Mouse (Mus musculus) c-Kit-positive CD71-positive TER-119-positive erythroid progenitor cells, embryonic 14.5 days (primary cell): ENCODE results near the gene Aanat.
A peak's percentile ranks its signal among the peaks of the same experiment; 100 is the strongest.
"Not testable (repeated sequence)": the region's sequence is repeated elsewhere in the genome, so short reads cannot be mapped to it uniquely, and the experiment has no call there.

ENCODE experiments used
- DNase-seq: peaks from one replicate; pipeline ENCODE4 v3.0.0-alpha.2; 2013; ENCODE audit warnings: low spot score

Aanat gene

DNA sequence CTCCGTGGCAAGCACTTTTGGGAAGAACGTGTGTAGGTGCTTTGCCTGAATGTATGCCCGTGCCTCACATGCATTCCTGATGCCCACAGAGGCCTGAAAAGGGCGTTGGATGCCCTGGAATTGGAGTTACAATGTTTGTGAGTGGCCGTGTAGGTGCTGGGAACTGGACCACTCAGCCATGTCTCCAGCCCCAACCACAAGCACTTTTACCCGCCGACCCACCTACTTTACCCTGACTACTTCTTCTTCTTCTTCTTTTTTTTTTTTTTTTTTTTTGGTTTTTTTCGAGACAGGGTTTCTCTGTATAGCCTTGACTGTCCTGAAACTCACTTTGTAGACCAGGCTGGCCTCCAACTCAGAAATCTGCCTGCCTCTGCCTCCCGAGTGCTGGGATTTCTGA, 24.9 kb downstream of the Aanat start:
- not testable (repeated sequence) for DNase-seq

DNA sequence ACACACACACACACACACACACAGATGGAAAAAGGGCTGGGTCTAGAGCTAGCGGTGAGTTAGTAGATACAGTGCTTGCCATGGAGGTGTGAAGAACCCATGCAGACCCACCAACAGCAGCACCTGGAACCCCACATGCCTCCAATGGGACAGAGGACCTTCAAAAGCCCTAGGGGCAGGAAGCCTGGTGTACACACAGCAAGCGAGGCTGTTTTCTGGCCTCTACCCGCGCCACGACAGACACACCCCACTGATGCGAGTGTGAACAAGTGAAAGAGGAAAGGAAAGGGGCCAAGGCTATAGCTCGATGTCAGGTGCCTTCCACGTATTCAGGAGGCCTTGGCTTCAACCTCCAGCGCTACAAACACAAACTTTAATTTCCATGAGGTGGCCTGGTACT, 25.7 kb downstream of the Aanat start:
- DNase-seq: no peak

DNA sequence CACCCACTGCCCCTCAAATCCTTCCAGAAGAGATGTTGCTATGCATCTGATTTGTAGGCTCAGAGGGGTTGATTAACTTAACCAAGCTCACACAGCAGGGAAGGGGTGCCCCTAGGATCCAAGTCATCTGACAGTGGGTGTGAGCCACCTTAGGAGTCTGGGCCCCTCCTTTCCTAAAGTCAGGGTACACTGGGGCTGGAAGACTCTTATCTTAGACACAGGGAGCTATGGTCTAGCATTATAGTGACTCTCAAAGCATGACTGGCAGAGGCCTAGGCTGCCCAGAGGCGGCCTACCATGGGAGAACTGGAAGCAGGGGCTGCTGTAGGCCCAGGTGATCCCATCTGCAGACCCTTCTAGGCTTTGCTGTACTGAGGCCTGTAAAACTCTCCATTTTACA, 26.3 kb downstream of the Aanat start:
- no peak for DNase-seq

DNA sequence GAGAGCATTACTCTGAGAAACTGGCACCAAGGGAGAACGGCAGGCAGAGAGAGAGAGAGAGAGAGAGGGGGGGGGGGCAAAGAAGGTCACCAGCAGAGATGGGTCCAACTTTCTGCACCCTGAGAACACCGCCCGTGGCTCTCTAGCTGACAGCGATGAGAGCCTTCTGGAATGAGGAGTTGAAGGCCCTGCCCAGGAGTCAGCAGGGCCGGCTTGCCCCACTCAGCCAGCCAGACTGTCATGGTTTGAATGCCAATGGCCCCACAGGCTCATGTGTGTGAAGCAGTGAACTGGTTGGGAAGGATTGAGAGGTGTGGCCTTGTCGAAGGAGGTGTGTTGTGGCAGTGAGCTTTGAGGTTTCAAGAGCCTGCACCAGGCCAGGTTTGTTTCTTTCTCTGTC, 27.0 kb downstream of the Aanat start:
- DNase-seq: no peak

DNA sequence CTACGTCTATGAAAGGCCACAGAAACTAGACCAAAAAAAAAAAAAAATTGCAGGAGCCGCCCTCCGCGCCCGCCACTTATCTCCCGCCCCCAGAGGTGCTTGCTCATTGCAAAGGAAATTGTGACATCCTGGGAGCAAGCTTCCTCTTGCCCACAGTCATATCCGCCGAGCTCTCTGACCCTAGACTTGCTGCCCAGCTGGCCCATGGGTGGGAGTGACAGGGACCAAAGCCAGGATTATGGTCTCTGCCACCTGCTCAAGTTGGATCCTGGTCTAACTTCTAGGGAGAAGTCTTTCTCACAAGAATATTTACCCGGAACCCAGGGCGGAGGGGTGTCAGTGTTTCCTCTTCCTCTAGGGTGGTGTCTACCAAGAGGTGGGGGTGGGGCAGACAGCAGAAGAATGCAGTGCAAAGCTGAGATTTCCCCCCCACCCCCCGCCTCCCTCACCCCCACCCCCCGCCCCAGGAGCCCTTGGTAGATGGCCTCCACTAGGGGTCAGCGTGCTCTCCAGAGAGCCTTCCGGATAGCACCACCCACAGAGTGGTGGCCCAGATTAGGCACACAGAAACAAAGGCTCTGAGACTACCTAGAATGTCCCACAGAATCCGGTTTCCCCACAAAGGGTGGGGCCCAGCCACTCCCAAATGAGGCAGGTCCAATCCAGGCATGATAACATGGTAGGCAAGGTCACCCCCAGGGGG, 29.7 kb downstream of the Aanat start:
- DNase-seq: peak; percentile 85

DNA sequence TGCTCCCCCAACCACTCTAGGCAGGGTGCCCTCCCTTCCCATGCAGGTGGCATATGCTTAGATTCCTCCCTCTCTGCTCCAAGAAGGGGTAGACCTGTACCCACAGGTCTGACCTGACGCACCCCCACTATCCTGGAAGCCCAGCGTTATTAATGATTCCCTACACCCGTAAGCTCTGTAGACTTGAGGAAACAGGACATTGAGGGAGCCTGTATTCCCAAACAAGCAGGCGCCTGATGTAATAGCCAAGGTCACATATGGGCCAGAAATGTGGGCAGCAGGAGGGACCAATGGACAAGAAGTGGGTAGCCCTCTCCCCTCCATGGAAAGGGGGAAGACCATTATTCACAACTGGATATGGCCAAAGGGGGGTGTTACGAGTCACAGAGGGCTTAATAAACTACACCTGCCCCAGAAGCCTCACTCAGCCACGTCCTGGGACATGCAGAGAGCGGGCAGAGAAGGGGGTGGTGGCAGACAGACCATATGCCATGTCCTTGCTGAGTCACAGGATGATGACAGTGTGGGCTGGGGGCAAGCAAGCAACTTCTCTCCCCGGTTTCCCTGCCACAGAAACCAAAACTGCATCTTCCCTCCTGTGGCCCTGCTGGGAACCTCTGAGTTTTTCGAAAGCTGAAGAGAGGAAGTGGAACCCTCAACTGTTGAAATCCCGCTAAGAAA, 30.3 kb downstream of the Aanat start:
- no peak for DNase-seq

DNA sequence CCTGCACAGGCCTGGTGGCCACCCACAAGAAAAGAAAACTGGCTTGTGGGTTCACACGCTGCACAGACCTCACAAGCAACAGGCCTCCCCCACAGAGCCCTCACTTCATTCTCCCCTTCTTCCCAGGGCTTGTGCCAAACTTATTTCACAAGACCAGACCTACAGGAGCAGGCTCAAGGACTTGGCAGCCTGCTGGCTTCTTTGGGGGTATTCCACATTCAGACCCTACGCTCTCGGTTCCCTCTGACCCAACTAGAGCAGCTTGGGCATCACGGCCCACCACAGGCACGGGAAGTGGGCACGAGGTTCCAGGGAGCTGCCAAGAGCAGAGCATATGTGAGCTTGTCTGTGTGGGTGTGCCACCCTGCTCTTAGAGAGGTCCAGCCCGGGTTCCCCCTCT, 31.4 kb downstream of the Aanat start:
- DNase-seq: no peak

DNA sequence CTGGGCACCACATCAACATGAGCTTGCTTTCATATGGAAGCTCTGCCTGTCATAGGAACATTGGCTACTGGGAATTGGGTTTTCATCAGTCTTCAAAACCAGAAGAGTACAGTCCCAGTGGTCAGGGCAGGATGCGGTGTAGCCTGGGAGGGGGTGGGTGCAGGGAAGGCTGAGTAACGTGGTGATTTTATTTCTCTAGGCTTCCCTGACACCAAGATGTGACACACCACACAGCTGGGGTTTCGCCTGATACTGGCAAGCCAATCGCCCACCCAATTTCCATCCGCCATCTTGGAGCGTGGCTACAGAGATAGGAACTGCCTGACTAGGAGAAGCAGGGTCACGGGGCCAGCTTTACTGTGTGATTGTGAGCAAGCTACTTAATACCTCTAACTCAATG, 32.4 kb downstream of the Aanat start:
- no peak for DNase-seq

DNA sequence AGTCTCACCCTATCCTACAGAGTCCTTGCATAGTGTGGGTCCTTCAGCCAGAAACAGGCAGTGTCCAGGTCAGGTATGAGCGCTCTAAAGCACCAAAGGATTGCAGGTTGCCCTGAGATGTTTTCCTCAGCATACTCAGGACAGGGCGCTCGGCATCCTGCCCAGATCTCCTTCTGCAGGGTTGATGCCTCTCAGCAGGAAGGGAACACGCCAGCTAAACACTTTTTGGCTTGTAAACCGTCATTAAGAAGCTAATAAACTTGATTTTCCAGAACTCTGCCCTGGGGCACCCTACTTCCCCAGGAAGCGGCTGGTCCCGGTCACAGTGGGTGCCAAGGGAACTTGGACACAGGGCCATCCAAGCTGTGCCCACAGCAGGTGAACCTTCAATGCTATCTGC, 32.9 kb downstream of the Aanat start:
- DNase-seq: no peak

DNA sequence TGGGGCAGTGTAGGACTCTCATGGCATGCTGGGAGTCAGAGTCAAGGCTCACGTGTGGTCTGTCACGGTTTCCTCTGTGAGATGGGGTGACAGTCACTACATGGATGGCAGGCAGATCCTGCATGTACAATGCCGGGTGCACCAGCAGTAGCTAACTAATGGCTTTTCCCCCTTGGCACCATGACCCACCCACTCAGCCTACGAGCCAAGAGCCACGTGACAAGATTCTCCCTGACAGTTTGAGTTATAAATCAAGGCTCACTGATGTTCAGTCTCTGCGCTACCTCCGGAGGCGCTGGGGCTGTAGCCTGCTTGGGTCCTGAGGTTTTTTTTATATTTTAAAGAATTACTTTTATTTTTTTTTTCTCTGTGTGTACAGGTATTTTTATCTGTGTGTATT, 33.3 kb downstream of the Aanat start:
- no peak for DNase-seq

DNA sequence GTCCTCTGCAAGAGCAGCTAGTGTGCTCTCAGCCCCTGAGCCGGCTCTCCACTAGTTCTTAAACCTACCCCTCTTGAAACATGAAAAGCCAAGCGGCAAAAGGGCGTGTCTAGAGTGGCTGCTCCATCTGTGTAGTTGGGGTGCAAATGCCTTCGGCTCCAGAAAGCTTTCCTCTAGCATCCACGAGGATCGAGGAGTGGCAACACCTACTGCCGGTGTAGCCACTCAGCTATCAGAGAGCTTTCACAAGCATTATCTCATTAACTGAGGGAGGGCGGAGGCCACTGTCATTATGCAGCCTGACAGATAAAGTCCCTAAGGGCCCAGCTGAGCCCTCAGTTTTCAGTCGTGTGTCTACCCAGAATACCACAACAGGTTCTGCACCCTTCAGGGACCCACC, 33.8 kb downstream of the Aanat start:
- DNase-seq: peak; percentile 85

DNA sequence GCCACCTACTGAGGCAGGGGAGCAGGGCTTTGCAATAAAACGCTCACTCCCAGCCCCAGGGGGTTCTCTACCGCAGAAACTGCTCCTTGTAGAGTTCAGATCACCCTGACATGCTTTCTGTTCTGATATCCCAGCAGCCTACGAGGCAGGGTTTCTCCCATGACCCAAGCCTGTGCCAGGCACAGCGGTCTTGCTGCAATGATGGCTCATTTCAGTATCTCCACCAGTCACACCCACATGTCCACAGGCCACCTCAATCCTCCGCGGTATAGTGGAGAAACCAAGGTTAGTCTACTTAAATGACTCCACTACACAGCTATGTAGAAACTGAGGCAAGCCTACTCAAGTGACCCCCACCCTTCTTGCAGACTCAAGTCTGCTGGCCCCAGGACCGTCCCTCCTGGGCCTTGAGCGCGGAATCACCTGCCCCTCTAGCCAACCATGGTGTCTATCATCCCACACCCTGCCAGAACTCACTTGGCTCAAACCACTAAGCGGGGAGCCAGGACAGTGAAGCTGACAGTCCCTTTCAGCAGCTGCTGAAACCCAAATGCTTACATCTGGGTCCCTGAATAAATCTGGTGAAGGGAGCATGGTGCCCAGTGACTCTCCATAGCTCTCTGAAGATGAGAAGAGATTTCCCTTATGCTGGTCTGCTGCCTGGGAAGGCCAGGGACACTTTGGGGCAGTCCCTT, 34.5 kb downstream of the Aanat start:
- no peak for DNase-seq

DNA sequence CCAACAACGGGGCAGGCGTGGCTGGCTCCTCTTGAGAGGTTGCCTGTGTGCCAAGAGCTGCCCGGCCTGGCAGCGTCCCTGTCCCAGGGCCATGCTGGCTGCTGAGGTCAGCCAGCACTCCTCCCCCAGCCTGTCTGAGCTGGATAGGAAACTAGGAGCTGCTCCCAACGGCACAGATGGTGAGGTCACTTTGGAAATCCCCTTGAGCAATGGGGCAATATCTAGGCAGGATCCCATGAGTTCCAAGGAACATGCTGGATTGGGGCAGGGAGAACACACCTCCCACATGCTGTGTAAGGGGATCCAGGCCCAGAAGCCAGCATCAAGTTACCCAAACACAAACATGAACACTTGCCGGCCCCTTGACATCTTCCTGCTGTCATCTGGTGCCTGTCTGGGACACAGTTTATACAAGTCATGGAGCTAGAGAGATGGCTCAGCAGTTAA, 35.0 kb downstream of the Aanat start:
- no peak for DNase-seq

DNA sequence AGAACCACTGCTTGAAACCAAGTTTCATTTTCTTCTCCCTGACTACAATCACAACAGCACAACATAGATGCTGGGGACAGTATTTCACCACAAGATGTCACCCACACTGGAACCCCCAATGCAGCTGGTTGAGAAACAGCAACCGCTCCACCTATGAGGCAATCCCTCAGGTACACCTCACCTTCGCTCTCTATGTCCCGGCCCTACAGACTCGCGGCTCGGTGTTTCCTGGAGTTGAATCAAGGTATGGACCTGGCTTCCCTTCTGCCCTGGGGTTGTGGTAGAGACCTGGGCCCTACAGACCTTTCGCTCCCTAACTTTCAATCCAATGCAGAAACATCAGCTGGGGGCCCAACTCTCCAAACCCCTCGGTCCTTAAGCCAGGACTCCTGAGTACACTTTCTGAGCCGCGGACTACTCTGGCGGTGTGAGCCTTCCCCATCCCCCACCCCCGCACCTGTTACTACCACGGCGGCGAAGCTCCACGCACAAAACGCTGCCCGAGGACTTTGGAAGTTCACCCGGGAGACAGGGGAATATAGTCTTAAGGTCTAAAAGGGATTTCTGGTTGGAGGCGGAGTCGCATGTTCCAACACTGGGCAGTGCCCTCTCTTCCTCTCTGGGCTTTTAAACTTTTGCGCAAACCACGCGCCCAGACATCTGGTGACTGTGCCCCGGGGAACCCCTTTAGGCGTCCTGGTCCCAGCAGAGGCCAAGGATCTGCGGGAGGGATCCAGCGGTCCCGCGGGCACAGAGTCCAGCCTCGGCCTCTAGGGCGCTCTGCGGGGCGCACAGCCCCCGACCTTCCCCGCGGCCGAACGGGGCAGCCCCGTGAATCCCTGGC, 37.3 kb downstream of the Aanat start:
- DNase-seq: no peak

DNA sequence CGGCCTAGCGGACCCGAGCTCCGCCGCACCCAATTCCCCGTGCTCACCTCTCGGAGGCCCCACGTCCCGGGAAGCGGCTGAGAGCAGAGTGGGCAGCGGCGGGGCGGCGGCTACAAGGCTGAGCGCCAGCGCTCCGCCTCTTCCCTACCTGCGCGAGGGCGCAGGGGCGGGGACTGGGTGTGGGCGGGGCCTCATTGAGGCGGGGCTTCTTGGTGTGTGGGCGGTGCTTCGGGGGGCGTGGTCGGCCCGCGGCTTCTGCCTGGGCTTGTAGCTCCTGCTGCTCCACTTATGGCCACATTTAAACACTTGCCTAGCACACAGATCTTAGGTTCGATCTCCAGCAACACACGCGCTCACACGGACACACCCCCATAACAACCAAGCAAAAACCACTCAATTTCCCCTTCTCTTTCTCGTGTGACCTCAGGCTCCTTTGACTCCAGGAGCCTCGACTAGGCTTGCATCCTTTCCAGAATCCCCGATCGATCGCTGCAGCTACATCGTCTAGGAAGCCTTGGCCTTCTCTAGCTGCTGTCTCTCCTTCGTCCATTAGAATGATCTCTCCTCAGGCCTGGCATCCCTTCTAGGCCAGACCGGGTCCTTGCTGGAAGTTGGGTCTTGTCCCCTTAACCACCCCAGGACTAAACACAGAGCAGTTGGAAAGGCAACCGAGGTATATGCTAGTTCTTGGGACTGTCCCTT, 38.0 kb downstream of the Aanat start:
- DNase-seq: peak; percentile 87

DNA sequence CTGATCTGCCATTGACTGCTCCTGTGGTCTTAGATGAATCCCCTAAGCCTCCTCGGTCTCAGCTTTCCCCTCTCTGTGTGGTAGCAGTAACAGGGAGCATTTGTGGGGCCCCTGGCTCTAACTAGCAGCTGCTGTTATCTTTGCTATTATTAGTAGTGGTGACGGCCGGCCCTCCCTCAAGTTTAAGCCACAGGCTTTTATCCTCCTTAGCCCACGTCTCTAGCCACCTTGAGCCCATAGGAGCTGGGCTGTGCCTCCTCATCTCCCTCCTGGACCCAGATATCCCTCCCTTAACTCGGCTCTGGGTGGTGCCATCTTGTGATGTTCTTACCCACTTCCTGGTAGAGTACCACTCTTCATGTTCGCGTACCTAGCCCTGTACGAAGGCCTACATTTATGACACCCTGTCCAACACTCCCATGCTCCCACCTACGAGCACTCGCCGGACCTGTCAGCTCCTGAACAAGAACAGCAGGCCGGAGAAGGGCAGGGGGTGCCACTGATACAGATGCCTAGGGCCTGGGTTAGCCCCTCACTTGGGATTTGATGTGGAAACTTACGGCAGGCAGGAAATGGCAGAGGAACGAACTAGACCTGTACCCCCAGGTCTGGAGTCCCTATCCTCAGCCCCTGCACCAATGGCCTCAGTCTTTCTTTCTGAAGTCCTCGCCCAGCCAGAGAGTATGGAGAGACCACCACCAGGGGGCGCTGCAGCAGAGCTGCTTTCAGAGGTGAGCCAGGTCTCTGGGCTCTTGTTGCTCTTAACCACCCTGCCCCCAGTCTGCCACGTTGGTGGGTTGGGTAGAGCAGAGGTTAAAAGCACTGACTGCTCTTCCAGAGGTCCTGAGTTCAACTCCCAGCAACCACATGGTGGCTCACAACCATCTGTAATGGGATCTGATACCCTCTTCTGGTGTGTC, 39.1 kb downstream of the Aanat start:
- peak; percentile 80 for DNase-seq

DNA sequence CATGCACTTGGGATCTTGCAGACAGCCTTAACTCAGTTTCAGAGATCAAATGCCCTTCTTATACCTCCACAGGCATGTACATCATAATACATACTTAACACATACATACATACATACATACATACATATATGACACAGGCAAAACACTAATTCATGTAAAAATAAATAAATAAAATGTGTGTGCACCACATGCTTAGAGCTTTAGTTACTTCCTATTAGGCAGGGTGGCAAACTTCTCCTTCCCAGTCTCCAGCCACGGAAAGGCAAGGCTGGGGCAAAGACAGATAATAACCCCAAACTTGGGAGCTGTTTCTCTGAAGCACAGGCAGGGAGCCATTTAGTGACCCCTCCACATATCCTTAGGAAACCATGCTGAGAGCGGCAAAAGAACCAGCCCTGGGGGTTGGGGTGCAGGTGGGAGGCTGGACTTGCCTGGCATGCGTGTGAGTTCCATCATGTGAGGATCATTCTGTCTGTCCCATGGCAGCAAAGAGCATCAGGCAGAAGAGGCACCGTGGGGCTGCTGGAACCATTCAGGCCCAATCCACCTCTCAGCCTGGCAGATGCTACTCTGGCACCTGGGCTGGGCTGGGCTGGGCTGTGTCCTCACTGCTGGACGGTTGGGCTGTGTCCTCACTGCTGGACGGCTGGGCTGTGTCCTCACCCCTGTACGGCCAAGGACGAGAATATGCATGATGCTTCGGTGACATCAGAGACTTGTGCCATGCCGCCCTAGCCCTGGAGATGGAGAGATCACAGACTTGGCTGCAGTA, 40.3 kb downstream of the Aanat start, which contains the start of gene Rhbdf2:
Rhbdf2 (minus strand) TSS at position 721 of the 773 bp plus-strand sequence.
- DNase-seq: no peak

DNA sequence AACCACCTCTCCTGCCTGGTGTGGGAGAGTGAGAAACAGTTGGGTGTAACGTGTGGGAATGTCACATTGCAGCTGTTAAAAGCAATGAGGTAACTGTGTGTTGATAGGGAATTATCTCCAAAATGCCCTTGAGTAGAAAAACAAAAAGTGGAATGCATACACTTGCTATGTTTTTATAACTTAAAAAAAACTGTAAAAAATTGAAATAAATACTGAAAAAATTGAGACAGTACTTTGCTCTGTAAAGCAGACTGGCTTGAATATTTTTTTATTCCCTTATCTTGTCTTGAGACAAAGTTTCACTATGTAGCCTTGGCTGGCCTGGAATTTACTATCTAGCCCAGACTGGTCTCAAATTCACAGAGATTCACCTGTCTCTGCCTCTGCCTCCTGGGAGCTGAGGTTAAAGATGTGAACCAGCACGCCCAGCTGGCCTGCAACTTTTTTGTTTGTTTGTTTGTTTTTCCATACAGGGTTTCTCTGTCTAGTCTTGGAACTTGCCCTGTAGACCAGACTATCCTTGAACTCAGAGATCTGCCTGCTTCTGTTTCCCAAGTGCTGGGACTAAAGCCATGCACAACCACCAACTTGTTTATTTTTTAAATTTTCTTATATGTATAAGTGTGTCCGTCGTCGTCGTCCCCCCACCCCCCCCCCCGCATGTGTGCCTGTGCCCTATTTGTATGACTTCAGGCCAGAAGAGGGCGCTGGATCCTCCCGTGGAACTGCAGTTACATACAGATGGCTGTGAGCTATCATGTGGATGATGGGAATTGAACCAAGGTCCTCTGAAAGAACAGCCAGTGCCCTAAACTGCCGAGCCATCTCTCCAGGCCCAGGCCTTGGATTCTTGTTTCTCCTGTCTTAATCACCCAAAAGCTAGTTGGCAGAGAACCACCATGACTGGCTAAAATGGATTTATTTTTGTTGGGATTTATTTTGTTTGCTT, 41.1 kb downstream of the Aanat start:
- DNase-seq: no peak

DNA sequence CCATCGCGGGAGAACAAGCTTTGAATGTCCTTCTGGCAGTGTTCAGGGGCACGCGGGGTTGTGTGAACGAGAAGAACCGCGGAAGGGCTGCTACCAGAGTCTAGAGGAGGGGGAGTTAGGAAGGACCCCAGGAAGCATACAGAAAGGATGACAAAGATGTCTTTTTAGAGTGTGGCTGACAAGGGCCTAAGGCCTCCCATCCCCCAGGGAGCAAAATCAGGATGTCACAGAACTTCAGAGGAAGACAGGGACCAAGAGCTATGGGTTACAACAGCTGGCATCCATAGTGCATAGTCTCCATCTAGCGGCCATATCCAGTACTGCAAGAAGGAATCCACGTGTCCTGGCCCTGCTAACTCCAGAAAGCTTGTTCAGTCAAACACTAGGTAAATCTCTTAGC, 42.5 kb downstream of the Aanat start:
- peak; percentile 92 for DNase-seq
